Mouse (Mus musculus): Measurements from ENCODE around the gene Pdx1.
A peak's percentile ranks its signal among the peaks of the same experiment; 100 is the strongest.

Gene Pdx1

GRCm38 (mm10) chr5:147312830-147313685, 43.3 kb downstream of the Pdx1 start:
- DNase-seq = no peak

- no peak for DNase-seq
Observed at GRCm38 (mm10) chr5:147314646-147315431, 45.1 kb downstream of the Pdx1 start.

- DNase-seq = no peak
Observed at GRCm38 (mm10) chr5:147315432-147316075, 45.8 kb downstream of the Pdx1 start.

- DNase-seq = no peak
Observed at GRCm38 (mm10) chr5:147317321-147317720, 47.6 kb downstream of the Pdx1 start.

GRCm38 (mm10) chr5:147317991-147318390, 48.2 kb downstream of the Pdx1 start:
- DNase-seq = no peak

- peak; percentile 8 for DNase-seq
Observed at GRCm38 (mm10) chr5:147319653-147320052, 49.9 kb downstream of the Pdx1 start.

- DNase-seq = no peak
Observed at GRCm38 (mm10) chr5:147322183-147322582, 52.4 kb downstream of the Pdx1 start, which contains the start of gene Urad. Urad (minus strand) TSS chr5:147322440.

GRCm38 (mm10) chr5:147323237-147323917, 53.6 kb downstream of the Pdx1 start:
- DNase-seq = peak; percentile 36

All from cerebellum, adult 11 months (tissue).